Mouse (Mus musculus) midbrain, embryonic 16.5 days (tissue): Measurements from ENCODE around the gene Igsf23. TPM values are rescaled to one million over a fixed set of nuclear protein-coding genes. Genes with fewer than 3 reads are reported as not detected.
A peak's percentile ranks its signal among the peaks of the same experiment; 100 is the strongest.
"Not testable (repeated sequence)": the region's sequence is repeated elsewhere in the genome, so short reads cannot be mapped to it uniquely, and the experiment has no call there.

Experiments used
- ATAC-seq: fragments of 200-750 bp; cut with Nextera tagmentation; 2 replicates; pipeline ENCODE4 v1.8.0; 2017; ENCODE audit warnings: moderate TSS enrichment
- H3K27ac ChIP-seq: fragments of 300-500 bp; sonication (generic); 2 replicates; pipeline ENCODE4 v1.5.1; 2014; ENCODE audit warnings: mild to moderate bottlenecking, low read length, mixed read lengths
- H3K27me3 ChIP-seq: fragments of 300-500 bp; sonication (generic); 2 replicates; pipeline ENCODE4 v1.6.1; 2014; ENCODE audit warnings: low read depth, low read length, mixed read lengths; ENCODE audit not compliant: control insufficient read depth, insufficient read depth
- H3K36me3 ChIP-seq: fragments of 300-500 bp; sonication (generic); 2 replicates; pipeline ENCODE4 v1.6.1; 2014; ENCODE audit warnings: mild to moderate bottlenecking, low read length, moderate library complexity, mixed read lengths; ENCODE audit not compliant: control insufficient read depth, insufficient read depth
- H3K4me1 ChIP-seq: fragments of 300-500 bp; sonication (generic); 2 replicates; pipeline ENCODE4 v1.6.1; 2014; ENCODE audit warnings: mild to moderate bottlenecking, low read length, mixed read lengths; ENCODE audit not compliant: control insufficient read depth, insufficient read depth
- H3K4me2 ChIP-seq: fragments of 300-500 bp; sonication (generic); 2 replicates; pipeline ENCODE4 v1.6.1; 2014; ENCODE audit warnings: mild to moderate bottlenecking, low read length, mixed read lengths
- H3K4me3 ChIP-seq: fragments of 300-500 bp; sonication (generic); 2 replicates; pipeline ENCODE4 v1.5.1; 2014; ENCODE audit warnings: low read depth, mild to moderate bottlenecking, low read length, moderate library complexity, mixed read lengths
- H3K9ac ChIP-seq: fragments of 300-500 bp; sonication (generic); 2 replicates; pipeline ENCODE4 v1.6.1; 2014; ENCODE audit warnings: low read depth, low read length, mixed read lengths
- H3K9me3 ChIP-seq: fragments of 300-500 bp; sonication (generic); replicated peaks from 2 replicates; pipeline ENCODE4 v1.6.1; 2014; ENCODE audit warnings: mild to moderate bottlenecking, low read length, mixed read lengths; ENCODE audit not compliant: control insufficient read depth, poor library complexity, severe bottlenecking
- WGBS: fragments of 180-500 bp; shearing (Covaris S2); extraction: QIAGEN DNeasy Blood & Tissue Kit; methylation state at CpG from one replicate; pipeline ENCODE4 v1.1.7; 2014; 5-methylcytosine and 5-hydroxymethylcytosine counted together
- polyA plus RNA-seq: library from polyadenylated mRNA; unstranded; fragments of >200 nt; fragmentation: Nextera tagmentation; extraction: Ambion mirVana; gene quantifications from 2 replicates; pipeline ENCODE4 v1.2.1, GENCODE M21; 2015

Gene Igsf23
- polyA plus RNA-seq, 1 experiment from 2014 or later = not detected

- H3K27ac ChIP-seq = no peak overlapping the region
- H3K9ac ChIP-seq = no peak overlapping the region
- no peaks in the 10 kb centered on the region for H3K4me1 ChIP-seq
- ATAC-seq = no peak
- H3K9me3 ChIP-seq = no peaks in the 10 kb centered on the region
- WGBS = 59% methylated on average over 4 of the region's 6 CpGs
- H3K4me2 ChIP-seq = no peak overlapping the region
- H3K36me3 ChIP-seq = no peaks in the 10 kb centered on the region
- H3K27me3 ChIP-seq = no peaks in the 10 kb centered on the region
- no peak overlapping the region for H3K4me3 ChIP-seq
Observed at GRCm38 (mm10) chr7:19940256-19940655, 10.3 kb downstream of the Igsf23 start.

GRCm38 (mm10) chr7:19939555-19940235 is 10.9 kb downstream of the Igsf23 start:
- 62% methylated on average over 10 of the region's 12 CpGs for WGBS
- Histone ChIP-seq H3K27me3 (no peaks in the 10 kb centered on the region), H3K4me2 (no peak overlapping the region), H3K36me3 (no peaks in the 10 kb centered on the region), H3K27ac (no peak overlapping the region), H3K9me3 (no peaks in the 10 kb centered on the region), H3K4me1 (no peaks in the 10 kb centered on the region), H3K4me3 (no peak overlapping the region), H3K9ac (no peak overlapping the region)
- ATAC-seq = no peak

GRCm38 (mm10) chr7:19937229-19937821 is 13.2 kb downstream of the Igsf23 start:
- no peak overlapping the region for H3K27ac ChIP-seq
- H3K9ac ChIP-seq = no peak overlapping the region
- H3K4me2 ChIP-seq = no peak overlapping the region
- H3K36me3 ChIP-seq = no peaks in the 10 kb centered on the region
- WGBS = 88% methylated on average over 11 of the region's 11 CpGs
- no peaks in the 10 kb centered on the region for H3K27me3 ChIP-seq
- no peaks in the 10 kb centered on the region for H3K9me3 ChIP-seq
- H3K4me3 ChIP-seq = no peak overlapping the region
- ATAC-seq = no peak
- peaks cover 6% of the 10 kb centered on the region; the same call in 1 of the 2 replicates for H3K4me1 ChIP-seq

- Histone ChIP-seq H3K4me2 (no peak overlapping the region), H3K4me1 (peaks cover 7% of the 10 kb centered on the region; the same call in 1 of the 2 replicates), H3K4me3 (no peak overlapping the region), H3K9me3 (no peaks in the 10 kb centered on the region), H3K27me3 (no peaks in the 10 kb centered on the region), H3K27ac (no peak overlapping the region), H3K9ac (no peak overlapping the region), H3K36me3 (no peaks in the 10 kb centered on the region)
- 78% methylated on average over 6 of the region's 6 CpGs for WGBS
- no peak for ATAC-seq
Observed at GRCm38 (mm10) chr7:19935961-19936360, 14.6 kb downstream of the Igsf23 start.

- Histone ChIP-seq H3K36me3 (no peaks in the 10 kb centered on the region), H3K4me1 (peaks cover 7% of the 10 kb centered on the region; the same call in 1 of the 2 replicates), H3K4me3 (no peak overlapping the region), H3K27me3 (no peaks in the 10 kb centered on the region), H3K9me3 (no peaks in the 10 kb centered on the region), H3K9ac (no peak overlapping the region), H3K4me2 (no peak overlapping the region), H3K27ac (no peak overlapping the region)
- ATAC-seq = no peak
- 85% methylated on average over 20 of the region's 20 CpGs for WGBS
Observed at GRCm38 (mm10) chr7:19935171-19935751, 15.3 kb downstream of the Igsf23 start.

- ATAC-seq = peak; percentile 79
- H3K9me3 ChIP-seq = no peaks in the 10 kb centered on the region
- peak overlapping the region; percentile 73 for H3K27ac ChIP-seq
- peaks cover 7% of the 10 kb centered on the region; the same call in 1 of the 2 replicates for H3K4me1 ChIP-seq
- no peaks in the 10 kb centered on the region for H3K36me3 ChIP-seq
- peak overlapping the region; percentile 29 for H3K4me3 ChIP-seq
- H3K9ac ChIP-seq = peak overlapping the region; percentile 46; the same call in 1 of the 2 replicates
- 28% methylated on average over 21 of the region's 21 CpGs for WGBS
- H3K27me3 ChIP-seq = no peaks in the 10 kb centered on the region
- peak overlapping the region; percentile 61 for H3K4me2 ChIP-seq
Observed at GRCm38 (mm10) chr7:19932877-19933809, 17.4 kb downstream of the Igsf23 start.

- H3K9me3 ChIP-seq = no peaks in the 10 kb centered on the region
- peak overlapping the region; percentile 61 for H3K4me2 ChIP-seq
- peak overlapping the region; percentile 46; the same call in 1 of the 2 replicates for H3K9ac ChIP-seq
- H3K27me3 ChIP-seq = no peaks in the 10 kb centered on the region
- peak overlapping the region; percentile 31 for H3K27ac ChIP-seq
- H3K4me1 ChIP-seq = peaks cover 7% of the 10 kb centered on the region; the same call in 1 of the 2 replicates
- peak overlapping the region; percentile 14; the same call in 1 of the 2 replicates for H3K4me3 ChIP-seq
- no peaks in the 10 kb centered on the region for H3K36me3 ChIP-seq
- WGBS = 36% methylated on average over 13 of the region's 13 CpGs
- ATAC-seq = peak; percentile 52
Observed at GRCm38 (mm10) chr7:19932133-19932876, 18.3 kb downstream of the Igsf23 start.

- WGBS = 77% methylated on average over 6 of the region's 6 CpGs
- ATAC-seq, H3K36me3 ChIP-seq: not testable (repeated sequence)
Observed at GRCm38 (mm10) chr7:19930481-19930880, 20.1 kb downstream of the Igsf23 start.

More at GRCm38 (mm10) chr7:19930481-19930880, 20.1 kb downstream of the Igsf23 start:
- H3K4me2 ChIP-seq, H3K9me3 ChIP-seq, H3K4me3 ChIP-seq, H3K4me1 ChIP-seq, H3K27me3 ChIP-seq, H3K27ac ChIP-seq, H3K9ac ChIP-seq: not testable (repeated sequence)
